Mouse (Mus musculus) kidney, embryonic 14.5 days (tissue): ENCODE data around the gene Hpd. TPM values are rescaled to one million over a fixed set of nuclear protein-coding genes. Genes with fewer than 3 reads are reported as not detected.
"Not testable (repeated sequence)": the region's sequence is repeated elsewhere in the genome, so short reads cannot be mapped to it uniquely, and the experiment has no call there.

Experiments
- ATAC-seq: fragments of 200-750 bp; cut with Nextera tagmentation; 2 replicates; pipeline ENCODE4 v1.8.0; 2017; ENCODE audit warnings: moderate number of reproducible peaks, mild to moderate bottlenecking, moderate TSS enrichment, moderate library complexity; ENCODE audit not compliant: low FRiP score, low TSS enrichment
- H3K27ac ChIP-seq: fragments of 300-500 bp; sonication (generic); 2 replicates; pipeline ENCODE4 v1.5.1; 2014; ENCODE audit warnings: low read depth, mild to moderate bottlenecking, low read length, moderate library complexity, mixed read lengths
- H3K27me3 ChIP-seq: fragments of 300-500 bp; sonication (generic); 2 replicates; pipeline ENCODE4 v1.6.1; 2014; ENCODE audit warnings: mild to moderate bottlenecking, low read length; ENCODE audit not compliant: control insufficient read depth, insufficient read depth
- H3K36me3 ChIP-seq: fragments of 300-500 bp; sonication (generic); 2 replicates; pipeline ENCODE4 v1.6.1; 2014; ENCODE audit warnings: low read length, mixed read lengths; ENCODE audit not compliant: control insufficient read depth, insufficient read depth
- H3K4me1 ChIP-seq: fragments of 300-500 bp; sonication (generic); 2 replicates; pipeline ENCODE4 v1.6.1; 2014; ENCODE audit warnings: low read length, mixed read lengths; ENCODE audit not compliant: control insufficient read depth, insufficient read depth
- H3K4me2 ChIP-seq: fragments of 300-500 bp; sonication (generic); replicated peaks from 2 replicates; pipeline ENCODE4 v1.6.1; 2014; ENCODE audit warnings: low read depth, mild to moderate bottlenecking, low read length
- H3K4me3 ChIP-seq: fragments of 300-500 bp; sonication (generic); 2 replicates; pipeline ENCODE4 v1.5.1; 2014; ENCODE audit warnings: mild to moderate bottlenecking, low read length
- H3K9ac ChIP-seq: fragments of 300-500 bp; sonication (generic); 2 replicates; pipeline ENCODE4 v1.6.1; 2014; ENCODE audit warnings: low read depth, mild to moderate bottlenecking, low read length, moderate library complexity
- H3K9me3 ChIP-seq: fragments of 300-500 bp; sonication (generic); 2 replicates; pipeline ENCODE4 v1.6.1; 2016; ENCODE audit warnings: low read length; ENCODE audit not compliant: control insufficient read depth
- WGBS: fragments of 180-500 bp; shearing (Covaris S2); extraction: QIAGEN DNeasy Blood & Tissue Kit; methylation state at CpG from one replicate; pipeline ENCODE4 v1.1.7; 2014; 5-methylcytosine and 5-hydroxymethylcytosine counted together
- polyA plus RNA-seq: library from polyadenylated mRNA; unstranded; fragments of >200 nt; fragmentation: Nextera tagmentation; extraction: Ambion mirVana; gene quantifications from 2 replicates; pipeline ENCODE4 v1.2.1, GENCODE M21; 2014

Hpd gene
- polyA plus RNA-seq, 1 experiment from 2014 or later: not detected

GRCm38 (mm10) chr5:123203591-123203990 lies 21.1 kb upstream of the Hpd start:
- not testable (repeated sequence) for H3K4me3 ChIP-seq, H3K4me2 ChIP-seq, H3K9ac ChIP-seq, H3K36me3 ChIP-seq, H3K9me3 ChIP-seq, H3K27ac ChIP-seq, ATAC-seq, H3K4me1 ChIP-seq, H3K27me3 ChIP-seq
- 90% methylated on average over 7 of the region's 7 CpGs for WGBS

DNA sequence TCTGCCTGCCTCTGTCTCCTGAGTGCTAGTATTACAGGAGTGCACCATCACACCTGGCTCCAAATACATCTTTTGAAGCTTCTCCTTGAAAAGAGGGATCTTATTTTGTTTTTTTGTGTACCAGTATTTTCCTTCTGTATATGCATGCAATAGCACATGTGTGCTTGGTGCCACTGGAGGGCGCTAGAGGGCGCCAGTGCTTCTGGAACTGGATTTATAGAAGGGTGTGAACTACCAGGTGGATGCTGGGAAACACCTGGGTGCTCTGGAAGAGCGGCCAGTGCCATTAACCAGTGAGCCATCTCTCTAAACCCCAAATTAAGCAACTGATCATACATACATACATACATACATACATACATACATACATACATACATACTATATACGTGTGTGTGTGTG lies 20.2 kb upstream of the Hpd start:
- H3K4me3 ChIP-seq, H3K36me3 ChIP-seq, ATAC-seq, H3K4me1 ChIP-seq, H3K9ac ChIP-seq, H3K27ac ChIP-seq, H3K9me3 ChIP-seq, H3K27me3 ChIP-seq, H3K4me2 ChIP-seq: not testable (repeated sequence)
- WGBS: 62% methylated on average over 3 of the region's 4 CpGs

DNA sequence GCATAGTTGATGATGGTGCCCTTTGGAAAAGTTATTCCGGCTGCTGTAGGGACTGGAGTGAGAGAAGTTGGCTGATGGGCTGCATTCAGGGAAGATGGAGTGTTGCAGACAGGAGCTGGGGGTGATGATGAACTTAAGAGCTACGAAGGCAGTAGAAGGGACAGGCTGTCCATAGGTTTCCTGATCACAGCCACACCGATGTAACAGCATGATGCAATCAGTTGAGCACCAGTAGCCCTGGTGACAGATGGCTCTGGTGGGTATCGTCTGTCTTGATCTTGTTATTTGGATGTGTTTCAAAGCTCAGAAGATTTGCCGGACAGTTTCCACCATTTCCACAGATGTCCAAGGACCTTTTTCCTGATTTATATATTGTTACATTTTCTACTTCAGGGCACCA lies 19.5 kb upstream of the Hpd start:
- no peak for ATAC-seq
- Histone ChIP-seq H3K27me3 (no peaks in the 10 kb centered on the region), H3K4me2 (no peak overlapping the region), H3K4me3 (no peak overlapping the region), H3K27ac (no peak overlapping the region), H3K9ac (no peak overlapping the region), H3K4me1 (no peaks in the 10 kb centered on the region), H3K9me3 (no peaks in the 10 kb centered on the region), H3K36me3 (no peaks in the 10 kb centered on the region)
- WGBS: 87% methylated on average over 5 of the region's 5 CpGs

GRCm38 (mm10) chr5:123201523-123201892 lies 19.0 kb upstream of the Hpd start:
- no peak overlapping the region for H3K4me2 ChIP-seq
- no peak overlapping the region for H3K27ac ChIP-seq
- no peak overlapping the region for H3K9ac ChIP-seq
- H3K9me3 ChIP-seq: no peaks in the 10 kb centered on the region
- H3K4me1 ChIP-seq: no peaks in the 10 kb centered on the region
- no peak for ATAC-seq
- H3K4me3 ChIP-seq: no peak overlapping the region
- 83% methylated on average over 7 of the region's 7 CpGs for WGBS
- no peaks in the 10 kb centered on the region for H3K27me3 ChIP-seq
- H3K36me3 ChIP-seq: no peaks in the 10 kb centered on the region

GRCm38 (mm10) chr5:123200816-123201522 lies 18.4 kb upstream of the Hpd start:
- not testable (repeated sequence) for H3K9ac ChIP-seq, ATAC-seq, H3K27me3 ChIP-seq, H3K9me3 ChIP-seq, H3K27ac ChIP-seq, H3K36me3 ChIP-seq, H3K4me2 ChIP-seq, H3K4me1 ChIP-seq, H3K4me3 ChIP-seq
- WGBS: 93% methylated on average over 5 of the region's 7 CpGs

- no peaks in the 10 kb centered on the region for H3K4me1 ChIP-seq
- no peak overlapping the region for H3K9ac ChIP-seq
- H3K9me3 ChIP-seq: no peaks in the 10 kb centered on the region
- no peaks in the 10 kb centered on the region for H3K27me3 ChIP-seq
- no peak overlapping the region for H3K4me2 ChIP-seq
- H3K36me3 ChIP-seq: no peaks in the 10 kb centered on the region
- no peak overlapping the region for H3K27ac ChIP-seq
- H3K4me3 ChIP-seq: no peak overlapping the region
- 86% methylated on average over 4 of the region's 4 CpGs for WGBS
- ATAC-seq: no peak
These were observed 16.0 kb upstream of the Hpd start for GRCm38 (mm10) chr5:123198523-123198922.

DNA sequence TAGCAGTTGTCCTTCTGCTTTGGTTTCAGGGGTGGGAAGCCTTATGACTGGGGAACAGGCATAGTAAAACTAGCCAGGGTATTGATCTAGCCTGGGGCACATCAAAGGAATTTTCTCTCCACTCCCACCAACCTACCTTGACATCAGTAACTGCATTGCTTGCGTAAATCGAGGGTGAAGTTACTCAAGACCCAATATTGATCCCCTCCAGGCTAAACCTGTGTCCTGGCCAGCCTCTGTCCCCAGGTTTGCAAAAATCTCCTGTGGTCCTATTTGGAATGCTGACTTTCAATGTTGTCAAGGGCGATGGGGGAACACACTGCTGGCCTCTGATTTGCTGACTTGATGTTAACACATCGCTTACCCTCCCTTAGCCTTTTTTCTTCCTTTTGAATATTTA lies 14.2 kb upstream of the Hpd start:
- Histone ChIP-seq H3K27me3 (no peaks in the 10 kb centered on the region), H3K4me3 (no peak overlapping the region), H3K9ac (no peak overlapping the region), H3K9me3 (no peaks in the 10 kb centered on the region), H3K4me1 (no peaks in the 10 kb centered on the region), H3K27ac (no peak overlapping the region), H3K4me2 (no peak overlapping the region), H3K36me3 (no peaks in the 10 kb centered on the region)
- ATAC-seq: no peak
- 75% methylated on average over 4 of the region's 4 CpGs for whole genome bisulfite sequencing

DNA sequence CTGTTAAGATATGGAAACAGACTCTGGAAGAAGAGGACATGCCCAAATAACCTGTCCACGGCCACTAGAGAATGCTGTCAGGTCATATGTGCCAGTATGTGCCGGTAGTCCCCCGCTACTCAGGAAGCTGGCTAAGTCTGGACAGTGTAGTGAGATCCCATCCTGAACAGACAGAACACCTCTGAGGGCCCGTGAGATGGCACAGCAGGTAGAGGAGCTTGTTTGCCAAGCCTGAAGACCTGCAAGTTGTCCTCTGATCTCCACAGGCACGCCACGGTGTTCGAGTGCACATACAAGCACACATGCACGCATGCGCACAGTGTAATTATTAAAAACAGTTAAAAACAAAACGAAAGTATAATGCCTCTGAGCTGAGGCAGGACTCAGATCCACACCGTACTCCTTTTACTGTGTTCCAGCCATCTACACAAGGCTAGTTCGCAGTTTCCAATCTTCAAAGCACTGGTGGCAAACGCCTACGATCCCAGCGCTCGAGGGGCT lies 13.0 kb upstream of the Hpd start:
- no peak overlapping the region for H3K4me3 ChIP-seq
- no peaks in the 10 kb centered on the region for H3K4me1 ChIP-seq
- WGBS: 89% methylated on average over 16 of the region's 16 CpGs
- no peaks in the 10 kb centered on the region for H3K9me3 ChIP-seq
- H3K4me2 ChIP-seq: no peak overlapping the region
- H3K27me3 ChIP-seq: no peaks in the 10 kb centered on the region
- no peak for ATAC-seq
- H3K36me3 ChIP-seq: no peaks in the 10 kb centered on the region
- H3K9ac ChIP-seq: no peak overlapping the region
- H3K27ac ChIP-seq: no peak overlapping the region

DNA sequence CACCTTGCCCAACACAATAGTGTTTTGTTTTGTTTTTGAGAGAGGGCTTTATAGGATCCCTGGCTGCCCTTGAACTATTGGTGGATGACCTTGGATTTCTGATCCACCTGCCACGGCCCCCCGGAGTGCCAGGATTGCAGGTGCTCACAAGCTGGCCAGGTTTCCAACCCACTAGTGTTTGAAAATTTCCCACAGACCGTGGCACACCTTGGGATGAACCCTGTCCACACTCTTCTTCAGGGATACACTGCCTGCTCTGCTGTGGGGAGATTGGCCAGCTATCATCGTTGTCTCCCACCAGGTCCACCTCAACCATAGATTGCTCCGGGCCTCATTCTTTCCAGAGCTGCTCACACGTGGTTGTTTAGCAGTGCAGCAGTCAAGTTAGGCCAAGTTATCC lies 12.3 kb upstream of the Hpd start:
- Histone ChIP-seq H3K4me2 (no peak overlapping the region), H3K27ac (no peak overlapping the region), H3K9me3 (no peaks in the 10 kb centered on the region), H3K4me1 (no peaks in the 10 kb centered on the region), H3K9ac (no peak overlapping the region), H3K4me3 (no peak overlapping the region), H3K36me3 (no peaks in the 10 kb centered on the region), H3K27me3 (no peaks in the 10 kb centered on the region)
- 87% methylated on average over 6 of the region's 6 CpGs for WGBS
- ATAC-seq: no peak
